Mouse (Mus musculus) liver, adult 2 months (tissue): Measurements from ENCODE around the gene Snrk.

Source experiments
- CTCF ChIP-seq: fragments of 200-500 bp; IDR thresholded peaks from 2 replicates; pipeline ENCODE4 v1.5.1; 2011; ENCODE audit warnings: low read depth, low read length, control low read depth
- POLR2A ChIP-seq: fragments of 200-500 bp; IDR thresholded peaks from 2 replicates; pipeline ENCODE4 v1.6.1; 2011; ENCODE audit warnings: low read length, control low read depth; ENCODE audit not compliant: insufficient read depth; ENCODE audit errors: extremely low read depth

DNA sequence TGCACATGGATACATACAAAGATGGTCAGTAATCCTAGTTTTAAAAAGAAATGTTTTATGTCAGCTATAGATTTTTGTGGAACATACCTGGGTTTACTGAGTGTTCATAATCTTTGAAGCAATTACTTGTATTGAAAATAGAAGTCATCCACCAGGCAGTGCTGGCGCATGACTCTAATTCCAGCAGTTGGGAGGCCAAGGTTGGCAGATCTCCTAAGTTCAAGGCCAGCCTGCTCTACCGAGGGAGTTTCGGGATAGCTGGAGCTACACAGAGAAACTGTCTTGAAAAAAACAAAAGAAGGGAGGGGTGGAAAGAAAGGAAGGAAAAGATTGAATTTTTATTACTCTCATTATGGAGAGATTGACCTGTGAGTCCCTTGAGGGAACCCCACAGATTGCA, 31.3 kb downstream of the Snrk start:
- no peak for TF ChIP-seq CTCF
- TF ChIP-seq POLR2A, result no peak
